Mouse (Mus musculus) liver, embryonic 11.5 days (tissue): ENCODE data around the gene Nup214. TPM values are rescaled to one million over a fixed set of nuclear protein-coding genes. Genes with fewer than 3 reads are reported as not detected.

Experiments used
- ATAC-seq: fragments of 200-750 bp; cut with Nextera tagmentation; replicated peaks from 2 replicates; pipeline ENCODE4 v1.8.0; 2017; ENCODE audit warnings: moderate number of reproducible peaks, mild to moderate bottlenecking, moderate TSS enrichment, moderate library complexity; ENCODE audit not compliant: low FRiP score
- DNase-seq: peaks from one replicate; pipeline ENCODE4 v3.0.0-alpha.2; 2017; ENCODE audit warnings: low spot score
- H3K27ac ChIP-seq: fragments of 300-500 bp; sonication (generic); 2 replicates; pipeline ENCODE4 v1.5.1; 2014; ENCODE audit warnings: mild to moderate bottlenecking, low read depth, low read length, control low read depth
- H3K27me3 ChIP-seq: fragments of 300-500 bp; sonication (generic); replicated peaks from 2 replicates; pipeline ENCODE4 v1.6.1; 2014; ENCODE audit warnings: low read length, mixed read lengths; ENCODE audit not compliant: control insufficient read depth, insufficient read depth
- H3K36me3 ChIP-seq: fragments of 300-500 bp; sonication (generic); 2 replicates; pipeline ENCODE4 v1.6.1; 2014; ENCODE audit warnings: mild to moderate bottlenecking, low read length, moderate library complexity, mixed read lengths; ENCODE audit not compliant: control insufficient read depth, insufficient read depth
- H3K4me1 ChIP-seq: fragments of 300-500 bp; sonication (generic); replicated peaks from 2 replicates; pipeline ENCODE4 v1.6.1; 2014; ENCODE audit warnings: low read length, mixed read lengths; ENCODE audit not compliant: control insufficient read depth, insufficient read depth
- H3K4me2 ChIP-seq: fragments of 300-500 bp; sonication (generic); 2 replicates; pipeline ENCODE4 v1.6.1; 2014; ENCODE audit warnings: mild to moderate bottlenecking, control low read depth, moderate library complexity
- H3K4me3 ChIP-seq: fragments of 300-500 bp; sonication (generic); 2 replicates; pipeline ENCODE4 v1.5.1; 2014; ENCODE audit warnings: low read depth, low read length, control low read depth
- H3K9ac ChIP-seq: fragments of 300-500 bp; sonication (generic); 2 replicates; pipeline ENCODE4 v1.6.1; 2014; ENCODE audit warnings: low read depth, low read length, control low read depth
- H3K9me3 ChIP-seq: fragments of 300-500 bp; sonication (generic); 2 replicates; pipeline ENCODE4 v1.6.1; 2016; ENCODE audit warnings: low read length, inconsistent platforms, mixed read lengths; ENCODE audit not compliant: control insufficient read depth
- WGBS: fragments of 180-500 bp; shearing (Covaris S2); extraction: QIAGEN DNeasy Blood & Tissue Kit; methylation state at CpG from one replicate; pipeline ENCODE4 v1.1.7; 2014; 5-methylcytosine and 5-hydroxymethylcytosine counted together
- polyA plus RNA-seq: library from polyadenylated mRNA; unstranded; fragments of >200 nt; fragmentation: Nextera tagmentation; extraction: Ambion mirVana; gene quantifications from 2 replicates; pipeline ENCODE4 v1.2.1, GENCODE M21; 2014

Gene Nup214
- polyA plus RNA-seq, 1 experiment from 2014 or later = 88.0 TPM

- Histone ChIP-seq H3K36me3 (no peaks in the 10 kb centered on the region), H3K4me1 (peaks cover 25% of the 10 kb centered on the region), H3K9ac (no peak overlapping the region), H3K9me3 (no peaks in the 10 kb centered on the region), H3K27ac (no peak overlapping the region), H3K4me2 (no peak overlapping the region), H3K4me3 (no peak overlapping the region), H3K27me3 (peaks cover 17% of the 10 kb centered on the region)
- ATAC-seq (no peak), DNase-seq (no peak)
- WGBS = 75% methylated on average over 2 of the region's 2 CpGs
Measured at GRCm38 (mm10) chr2:32090145-32090544, 115.9 kb downstream of the Nup214 start.

GRCm38 (mm10) chr2:32091956-32092355 is 117.7 kb downstream of the Nup214 start:
- no peak overlapping the region for H3K27ac ChIP-seq
- WGBS = 65% methylated on average over 3 of the region's 3 CpGs
- H3K4me1 ChIP-seq = peaks cover 25% of the 10 kb centered on the region
- no peaks in the 10 kb centered on the region for H3K9me3 ChIP-seq
- H3K9ac ChIP-seq = no peak overlapping the region
- DNase-seq (no peak), ATAC-seq (no peak)
- peaks cover 17% of the 10 kb centered on the region for H3K27me3 ChIP-seq
- H3K4me3 ChIP-seq = no peak overlapping the region
- H3K36me3 ChIP-seq = no peaks in the 10 kb centered on the region
- H3K4me2 ChIP-seq = no peak overlapping the region

DNA sequence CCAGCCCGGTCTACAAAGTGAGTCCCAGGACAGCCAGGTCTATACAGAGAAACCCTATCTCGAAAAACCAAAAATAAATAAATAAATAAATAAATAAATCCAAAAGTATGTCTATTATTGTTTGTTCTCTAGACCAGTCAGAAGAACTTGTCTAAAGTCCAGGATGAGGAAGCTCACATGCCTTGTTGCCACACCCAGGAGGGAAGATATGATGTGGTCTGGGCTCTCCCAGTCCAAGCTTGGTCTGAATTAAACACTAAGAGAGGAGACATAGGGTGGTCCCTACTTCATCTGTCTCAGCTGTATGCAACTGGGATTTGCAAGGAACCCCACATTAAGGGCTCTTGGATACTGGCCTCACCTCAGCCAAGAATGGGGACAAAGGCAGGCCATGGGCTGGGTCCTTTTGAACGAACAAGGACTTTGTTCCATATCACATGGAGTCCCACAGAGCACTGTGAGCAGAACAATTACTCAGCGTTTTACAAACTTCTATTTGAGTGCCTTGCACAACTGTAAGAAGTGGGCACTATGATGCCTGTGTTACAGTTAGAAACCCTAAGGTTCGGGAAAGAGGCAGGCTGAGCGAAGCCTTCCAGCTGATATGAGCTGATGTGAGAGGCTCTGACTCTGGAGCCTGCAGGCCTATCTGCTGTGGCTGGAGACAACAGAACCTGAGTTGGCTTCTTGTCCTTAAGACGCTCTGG is 119.9 kb downstream of the Nup214 start:
- Histone ChIP-seq H3K4me2 (no peak overlapping the region), H3K9ac (no peak overlapping the region), H3K9me3 (no peaks in the 10 kb centered on the region), H3K4me3 (no peak overlapping the region), H3K36me3 (no peaks in the 10 kb centered on the region), H3K4me1 (peaks cover 15% of the 10 kb centered on the region), H3K27ac (no peak overlapping the region), H3K27me3 (peaks cover 3% of the 10 kb centered on the region; the same call in 1 of the 2 replicates)
- DNase-seq (no peak), ATAC-seq (no peak)
- 75% methylated on average over 7 of the region's 7 CpGs for WGBS

DNA sequence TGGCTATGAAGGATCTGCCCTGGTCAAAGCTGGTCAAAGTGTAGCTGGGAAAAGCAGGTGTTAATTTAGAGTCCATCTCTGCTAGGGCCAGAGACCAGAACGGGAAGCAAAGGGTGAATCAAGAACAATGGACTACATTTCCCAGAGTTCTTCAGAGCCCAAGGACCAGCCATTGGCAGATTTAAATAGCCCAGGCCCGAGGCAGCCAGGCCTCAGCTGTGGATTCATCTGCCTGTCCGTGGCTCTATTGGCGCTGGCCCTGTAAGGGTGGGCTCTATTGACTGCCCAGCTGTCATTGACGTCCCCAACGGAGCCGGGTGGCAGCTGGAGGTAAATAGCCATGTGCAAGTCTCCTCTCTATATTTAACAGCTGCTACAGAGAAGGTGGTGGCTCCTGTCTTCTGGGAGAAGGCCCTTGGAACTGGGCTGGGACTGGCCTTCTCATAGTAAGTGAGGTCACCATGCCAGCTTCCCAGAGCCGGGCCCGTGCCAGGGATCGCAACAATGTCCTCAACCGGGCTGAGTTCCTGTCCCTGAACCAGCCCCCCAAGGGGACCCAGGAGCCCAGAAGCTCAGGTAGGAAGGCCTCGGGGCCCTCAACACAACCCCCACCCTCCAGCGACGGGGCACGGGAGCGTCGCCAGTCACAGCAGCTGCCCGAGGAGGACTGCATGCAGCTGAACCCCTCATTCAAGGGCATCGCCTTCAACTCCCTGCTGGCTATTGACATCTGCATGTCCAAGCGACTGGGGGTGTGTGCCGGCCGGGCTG is 121.3 kb downstream of the Nup214 start, which contains the start of gene Plpp7:
Gene Plpp7, plus strand, starts transcription at position 178 of the 771 bp plus-strand sequence.
- DNase-seq = peak; percentile 49
- H3K27ac ChIP-seq = 0 out of 2 replicates have a peak within 1 kb of the TSS, but pooled peaks have one; percentile 5
- peak within 1 kb of the TSS; percentile 34 for H3K4me3 ChIP-seq
- WGBS = 57% methylated on average over 22 of the region's 22 CpGs
- ATAC-seq = peak; percentile 46
- peaks cover 1% of the 10 kb centered on the region; the same call in 1 of the 2 replicates for H3K9me3 ChIP-seq
- H3K36me3 ChIP-seq = no peaks in the 10 kb centered on the region
- H3K4me1 ChIP-seq = peaks cover 15% of the 10 kb centered on the region
- H3K9ac ChIP-seq = peak within 1 kb of the TSS; percentile 55
- no peaks in the 10 kb centered on the region for H3K27me3 ChIP-seq
- H3K4me2 ChIP-seq = peak within 1 kb of the TSS; percentile 60

DNA sequence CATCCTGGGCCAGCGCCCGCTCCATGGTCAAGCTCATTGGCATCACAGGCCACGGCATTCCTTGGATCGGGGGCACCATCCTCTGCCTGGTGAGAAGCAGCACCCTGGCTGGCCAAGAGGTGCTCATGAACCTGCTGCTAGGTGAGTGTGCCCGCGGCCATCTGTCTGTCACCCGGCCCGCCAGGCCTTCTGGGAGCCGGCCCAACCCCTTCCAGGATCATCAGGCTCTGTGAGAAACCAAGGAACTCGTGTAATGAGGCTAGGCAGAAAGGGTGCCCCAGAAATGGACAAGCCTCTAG is 121.8 kb downstream of the Nup214 start:
- 84% methylated on average over 10 of the region's 10 CpGs for WGBS

GRCm38 (mm10) chr2:32102944-32103343 is 128.7 kb downstream of the Nup214 start:
- Histone ChIP-seq H3K27ac (no peak overlapping the region), H3K4me1 (peaks cover 5% of the 10 kb centered on the region), H3K9ac (no peak overlapping the region), H3K4me2 (0 out of 2 replicates have a peak overlapping the region, but pooled peaks have one; percentile 6), H3K9me3 (peaks cover 3% of the 10 kb centered on the region; the same call in 1 of the 2 replicates), H3K36me3 (no peaks in the 10 kb centered on the region), H3K4me3 (no peak overlapping the region), H3K27me3 (no peaks in the 10 kb centered on the region)
- WGBS = 64% methylated on average over 5 of the region's 5 CpGs
- DNase-seq (no peak), ATAC-seq (no peak)

More for the DNA sequence above, 121.8 kb downstream of the Nup214 start:
- peak overlapping the region; percentile 60 for H3K4me2 ChIP-seq
- ATAC-seq (no peak), DNase-seq (no peak)
- peak overlapping the region; percentile 34; the same call in 1 of the 2 replicates for H3K4me3 ChIP-seq
- H3K4me1 ChIP-seq = peaks cover 15% of the 10 kb centered on the region
- no peaks in the 10 kb centered on the region for H3K27me3 ChIP-seq
- H3K9ac ChIP-seq = no peak overlapping the region
- H3K36me3 ChIP-seq = no peaks in the 10 kb centered on the region
- peaks cover 3% of the 10 kb centered on the region; the same call in 1 of the 2 replicates for H3K9me3 ChIP-seq
- no peak overlapping the region for H3K27ac ChIP-seq

- Histone ChIP-seq H3K4me1 (peaks cover 5% of the 10 kb centered on the region), H3K36me3 (no peaks in the 10 kb centered on the region), H3K4me2 (no peak overlapping the region), H3K27ac (no peak overlapping the region), H3K27me3 (no peaks in the 10 kb centered on the region), H3K9me3 (peaks cover 3% of the 10 kb centered on the region; the same call in 1 of the 2 replicates), H3K4me3 (no peak overlapping the region), H3K9ac (no peak overlapping the region)
- 79% methylated on average over 7 of the region's 7 CpGs for WGBS
- no peak for ATAC-seq
- no peak for DNase-seq
Measured at GRCm38 (mm10) chr2:32103557-32103956, 129.3 kb downstream of the Nup214 start.
